Mouse (Mus musculus) G1E (cell line): ENCODE measurements at regions not wholly inside any gene's neighbourhood (a gene's known extent, or its start where the extent isn't known, plus 50 kb on each side); places are given as distances from the start of the nearest gene placed in this dataset.

Source experiments
- ATAC-seq: 2 replicates; pipeline ENCODE4 v1.8.0; 2016; ENCODE audit warnings: mild to moderate bottlenecking; ENCODE audit not compliant: insufficient number of reproducible peaks, poor library complexity, low FRiP score, severe bottlenecking; ENCODE audit errors: extremely low read depth
- DNase-seq: peaks from one replicate; pipeline ENCODE4 v3.0.0; 2012; ENCODE audit warnings: low spot score
- H3K27me3 ChIP-seq: 2 replicates; pipeline ENCODE4 v1.6.1; 2012; ENCODE audit warnings: mild to moderate bottlenecking, low read length, inconsistent platforms; ENCODE audit not compliant: insufficient read depth
- H3K36me3 ChIP-seq: replicated peaks from 2 replicates; pipeline ENCODE3; 2012; ENCODE audit warnings: mild to moderate bottlenecking, inconsistent platforms
- H3K4me1 ChIP-seq: 2 replicates; pipeline ENCODE4 v1.6.1; 2012; ENCODE audit warnings: low read depth, low read length, inconsistent platforms, mixed read lengths; ENCODE audit not compliant: insufficient read depth
- H3K4me3 ChIP-seq: 2 replicates; pipeline ENCODE4 v1.5.1; 2012; ENCODE audit warnings: low read depth, mild to moderate bottlenecking, inconsistent platforms, low read length, moderate library complexity, mixed read lengths
- H3K9me3 ChIP-seq: replicated peaks from 2 replicates; pipeline ENCODE4 v1.6.1; 2012; ENCODE audit warnings: inconsistent platforms
- CTCF ChIP-seq: IDR thresholded peaks from 2 replicates; pipeline ENCODE4 v1.5.1; 2012; ENCODE audit warnings: low read depth, low read length, inconsistent platforms, mixed read lengths
- GATA1 ChIP-seq: IDR thresholded peaks from 2 replicates; pipeline ENCODE4 v1.6.1; 2012; ENCODE audit warnings: borderline replicate concordance, low read length, inconsistent platforms, mixed read lengths
- GATA2 ChIP-seq: IDR thresholded peaks from 2 replicates; pipeline ENCODE4 v1.6.1; 2012; ENCODE audit warnings: low read depth, low read length, inconsistent platforms, borderline replicate concordance
- POLR2AphosphoS5 ChIP-seq: IDR thresholded peaks from 2 replicates; pipeline ENCODE4 v1.6.1; 2012; ENCODE audit warnings: low read depth, low read length, inconsistent platforms; ENCODE audit not compliant: insufficient replicate concordance
- TAL1 ChIP-seq: conservative IDR thresholded peaks from 2 replicates; pipeline ENCODE4 v1.6.1; 2012; ENCODE audit warnings: low read depth, low read length, inconsistent platforms, mixed read lengths

DNA sequence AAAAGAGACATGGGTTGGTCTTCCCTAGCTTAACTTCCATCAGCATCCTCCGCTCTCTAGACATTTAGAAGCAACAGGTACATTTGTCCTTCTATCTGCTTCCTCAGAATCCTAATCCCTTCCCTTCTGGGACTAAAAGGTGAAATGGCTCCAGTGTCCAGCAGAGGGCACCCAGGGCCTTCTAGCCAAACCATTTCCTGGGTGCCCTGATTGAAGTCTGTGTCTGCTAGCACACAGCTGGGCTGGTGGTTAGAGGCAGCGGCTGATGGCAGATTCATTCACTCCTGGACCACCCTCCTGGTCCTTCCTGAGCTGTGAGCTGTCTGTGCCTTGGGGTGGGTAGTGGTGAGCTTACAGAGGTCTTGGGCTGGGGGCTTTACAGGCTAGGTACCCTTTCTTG lies 76.5 kb upstream of the Col13a1 start:
- TF ChIP-seq CTCF (no peak), GATA1 (no peak), TAL1 (no peak), POLR2AphosphoS5 (no peak), GATA2 (no peak)
- Histone ChIP-seq H3K36me3 (no peaks in the 10 kb centered on the region), H3K4me3 (no peak overlapping the region), H3K27me3 (peaks cover 5% of the 10 kb centered on the region; the same call in 1 of the 2 replicates), H3K4me1 (peaks cover 7% of the 10 kb centered on the region; the same call in 1 of the 2 replicates), H3K9me3 (no peaks in the 10 kb centered on the region)
- no peak for ATAC-seq
- DNase-seq: peak; percentile 19

DNA sequence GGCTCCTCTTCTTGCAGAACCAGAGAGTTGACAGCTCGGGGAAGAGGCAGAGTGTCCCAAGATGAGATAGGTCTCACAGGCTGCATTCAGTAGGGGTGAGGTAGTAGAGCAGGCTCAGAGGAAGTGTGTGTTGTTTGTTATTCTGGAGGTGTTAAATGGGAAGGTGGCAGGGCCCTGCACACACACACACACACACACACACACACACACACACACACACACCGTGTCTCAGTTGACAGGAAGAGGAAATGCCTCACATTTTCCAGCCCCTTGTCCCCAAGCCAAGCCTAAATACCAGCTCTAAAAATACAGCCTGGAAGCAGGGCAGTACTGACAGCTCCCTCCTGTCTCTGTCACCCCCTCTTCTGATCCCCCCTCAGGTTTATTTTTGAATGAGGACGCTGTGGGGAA lies 70.9 kb upstream of the Col13a1 start:
- DNase-seq: no peak
- no peak for ATAC-seq
- Histone ChIP-seq H3K4me1 (no peaks in the 10 kb centered on the region), H3K4me3 (no peak overlapping the region), H3K36me3 (no peaks in the 10 kb centered on the region), H3K9me3 (no peaks in the 10 kb centered on the region), H3K27me3 (no peaks in the 10 kb centered on the region)
- TF ChIP-seq GATA1 (no peak), GATA2 (no peak), CTCF (no peak), POLR2AphosphoS5 (no peak), TAL1 (no peak)

DNA sequence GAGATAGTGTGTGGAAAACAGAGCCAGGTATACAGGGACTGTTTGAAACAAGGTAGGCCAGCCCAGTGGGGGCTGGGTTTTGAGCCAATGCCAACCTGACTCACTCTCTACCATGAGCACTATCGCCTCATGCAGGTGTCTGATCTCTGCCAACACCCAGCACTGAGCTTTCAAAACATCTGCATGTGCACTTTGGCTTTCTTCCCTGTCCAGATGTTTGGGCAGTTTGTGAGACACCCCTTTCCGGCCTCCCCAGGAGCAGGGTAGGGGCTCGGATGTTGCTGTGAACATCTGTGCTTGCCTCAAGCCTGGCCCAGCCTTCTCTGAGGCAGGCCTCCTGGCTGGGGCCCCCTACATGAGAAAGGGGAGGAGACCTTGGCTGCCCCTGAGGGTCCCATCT lies 65.5 kb upstream of the Col13a1 start:
- ATAC-seq (no peak), DNase-seq (no peak)

DNA sequence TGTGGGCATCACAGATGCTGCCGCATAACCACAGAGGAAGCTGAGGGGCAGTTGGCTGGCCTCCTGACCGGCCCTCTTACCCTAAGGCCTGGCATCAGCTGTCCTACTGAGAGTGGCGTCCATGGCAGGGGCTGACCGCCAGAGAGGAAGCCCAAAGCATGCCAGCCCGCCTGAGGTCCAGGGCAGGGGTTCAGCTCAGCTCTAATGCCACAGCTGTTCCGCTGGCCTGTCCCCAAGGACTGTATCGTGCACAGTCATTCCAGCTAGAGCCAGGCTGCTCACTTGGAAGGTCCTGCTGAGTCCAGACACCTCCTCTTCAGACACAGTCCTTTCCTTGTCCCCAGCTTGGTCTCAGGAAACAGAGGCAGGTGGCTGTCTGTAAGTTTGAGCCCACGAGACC lies 61.0 kb upstream of the Col13a1 start:
- no peaks in the 10 kb centered on the region for H3K4me1 ChIP-seq
- peaks cover 3% of the 10 kb centered on the region; the same call in 1 of the 2 replicates for H3K27me3 ChIP-seq
- TF ChIP-seq GATA2 (no peak), CTCF (no peak), POLR2AphosphoS5 (no peak), TAL1 (no peak), GATA1 (no peak)

More for the DNA sequence above, 65.5 kb upstream of the Col13a1 start:
- H3K4me1 ChIP-seq: no peaks in the 10 kb centered on the region
- H3K4me3 ChIP-seq: no peak overlapping the region
- peaks cover 3% of the 10 kb centered on the region; the same call in 1 of the 2 replicates for H3K9me3 ChIP-seq
- H3K27me3 ChIP-seq: peaks cover 3% of the 10 kb centered on the region; the same call in 1 of the 2 replicates
- no peak for TF ChIP-seq CTCF
- TF ChIP-seq TAL1: no peak
- no peak for TF ChIP-seq GATA1
- H3K36me3 ChIP-seq: no peaks in the 10 kb centered on the region

DNA sequence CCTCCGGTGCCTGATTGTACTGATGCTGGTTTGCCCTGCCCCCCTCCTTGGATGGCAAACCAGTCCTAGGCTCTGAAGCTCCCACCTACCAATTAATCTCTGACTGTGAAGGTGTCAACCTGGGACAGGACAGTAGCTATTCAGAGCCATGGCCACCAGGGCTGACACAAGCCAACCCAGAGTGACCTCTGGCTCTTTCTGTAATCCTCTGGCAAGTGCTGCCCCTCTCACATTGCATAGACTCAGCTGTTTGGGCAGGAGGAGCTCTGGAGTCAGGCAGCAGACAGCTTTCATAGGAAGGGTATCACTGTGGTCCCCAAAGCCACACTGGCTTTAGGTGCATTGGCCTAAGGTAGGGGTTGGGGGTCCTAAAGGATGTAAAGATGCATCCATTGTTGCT lies 59.7 kb upstream of the Col13a1 start:
- TF ChIP-seq GATA2 (no peak), CTCF (no peak), POLR2AphosphoS5 (no peak), TAL1 (no peak), GATA1 (no peak)
- peaks cover 3% of the 10 kb centered on the region; the same call in 1 of the 2 replicates for H3K9me3 ChIP-seq
- no peaks in the 10 kb centered on the region for H3K36me3 ChIP-seq
- no peak for ATAC-seq
- no peaks in the 10 kb centered on the region for H3K4me1 ChIP-seq
- H3K4me3 ChIP-seq: no peak overlapping the region
- peaks cover 3% of the 10 kb centered on the region; the same call in 1 of the 2 replicates for H3K27me3 ChIP-seq
- DNase-seq: no peak

More for the DNA sequence above, 61.0 kb upstream of the Col13a1 start:
- H3K4me3 ChIP-seq: no peak overlapping the region
- DNase-seq: no peak
- H3K9me3 ChIP-seq: peaks cover 3% of the 10 kb centered on the region; the same call in 1 of the 2 replicates
- no peak for ATAC-seq
- no peaks in the 10 kb centered on the region for H3K36me3 ChIP-seq

DNA sequence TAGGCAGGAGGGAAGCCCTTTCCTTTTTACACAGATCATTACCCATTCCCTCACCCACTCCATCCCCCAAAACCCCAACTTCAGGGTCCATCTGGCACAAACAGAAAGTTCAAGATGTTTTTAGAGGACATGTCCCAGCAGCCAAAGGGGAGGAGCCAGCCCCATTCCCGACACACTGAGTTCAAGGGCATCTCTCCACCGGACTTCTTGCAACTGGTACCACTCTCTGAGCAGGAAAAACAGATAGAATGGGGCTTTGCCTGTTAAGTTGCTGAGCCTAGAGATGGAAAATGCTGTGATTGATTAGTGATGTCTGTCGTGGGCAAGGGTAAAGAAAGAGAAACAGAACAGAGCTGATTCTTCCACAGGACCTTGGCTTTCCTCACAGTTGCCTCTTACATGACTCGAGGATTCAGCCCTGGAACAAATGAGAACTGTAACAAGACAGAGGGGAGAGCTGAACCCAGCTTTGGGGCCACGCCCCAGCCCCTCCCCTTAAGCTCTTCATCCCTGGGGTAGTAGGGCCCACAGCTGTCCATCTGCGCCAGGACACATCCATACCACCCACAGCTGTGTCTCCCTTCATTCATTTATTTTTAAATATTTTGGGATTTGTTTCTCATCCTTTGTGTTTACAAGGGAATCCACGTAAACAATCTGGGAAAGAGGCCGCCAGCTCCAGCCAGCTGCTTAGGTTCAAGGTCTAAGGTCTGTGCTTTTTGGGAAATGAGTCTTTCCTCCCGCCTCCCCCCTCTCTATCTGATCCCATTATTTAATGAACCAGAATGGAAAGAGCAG lies 58.7 kb upstream of the Col13a1 start:
- ATAC-seq (no peak), DNase-seq (no peak)
- Histone ChIP-seq H3K4me1 (no peaks in the 10 kb centered on the region), H3K27me3 (peaks cover 3% of the 10 kb centered on the region; the same call in 1 of the 2 replicates), H3K9me3 (peaks cover 3% of the 10 kb centered on the region; the same call in 1 of the 2 replicates), H3K4me3 (no peak overlapping the region), H3K36me3 (no peaks in the 10 kb centered on the region)
- no peak for TF ChIP-seq CTCF
- TF ChIP-seq POLR2AphosphoS5: no peak
- no peak for TF ChIP-seq GATA2
- TF ChIP-seq TAL1: no peak
- no peak for TF ChIP-seq GATA1
